Mouse (Mus musculus): ENCODE data around the gene Lamb1.

DNA sequence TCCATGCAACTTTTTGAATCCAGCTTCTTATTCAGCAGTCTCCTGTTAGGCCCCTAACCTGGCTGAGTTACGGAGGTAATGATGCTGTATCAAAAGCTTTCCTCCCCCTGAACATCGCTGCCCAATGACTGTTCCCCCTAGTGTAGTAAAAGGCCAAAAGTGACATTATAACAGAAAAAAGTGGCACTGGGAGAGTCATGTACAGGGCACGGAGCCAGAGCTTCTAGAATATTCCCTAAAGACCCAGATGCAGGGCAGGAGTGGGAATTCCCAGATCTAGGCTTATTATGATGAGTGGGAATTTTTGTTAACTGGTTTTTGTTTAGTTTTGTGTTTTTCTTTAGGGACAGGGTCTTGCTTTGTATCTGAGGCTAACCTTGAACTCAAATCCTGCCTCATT, 34.1 kb downstream of the Lamb1 start:
- TF ChIP-seq CTCF (IDR thresholded peaks at IDR 0.05; ENCODE audit: borderline replicate concordance, control insufficient read depth, extremely low read depth, insufficient read depth, low read length, poor library complexity) (no peak), POLR2A (IDR thresholded peaks at IDR 0.05; ENCODE audit: control insufficient read depth, extremely low read depth, insufficient read depth, low read length, poor library complexity) (no peak)

Data from thymus, adult 2 months (tissue).